Mouse (Mus musculus) forebrain, embryonic 10.5 days (tissue): ENCODE measurements at regions not wholly inside any gene's neighbourhood (a gene's known extent, or its start where the extent isn't known, plus 50 kb on each side); places are given as distances from the start of the nearest gene placed in this dataset.

ENCODE experiments used
- DNase-seq: peaks from one replicate; pipeline ENCODE4 v3.0.0-alpha.2; 2017; ENCODE audit warnings: low spot score; ENCODE audit errors: extremely low spot score
- H3K27ac ChIP-seq: fragments of 300-500 bp; sonication (generic); 2 replicates; pipeline ENCODE4 v1.5.1; 2016; ENCODE audit warnings: mild to moderate bottlenecking
- H3K27me3 ChIP-seq: fragments of 300-500 bp; sonication (generic); 2 replicates; pipeline ENCODE4 v1.6.1; 2016; ENCODE audit warnings: mild to moderate bottlenecking; ENCODE audit not compliant: poor library complexity, severe bottlenecking
- H3K36me3 ChIP-seq: fragments of 300-500 bp; sonication (generic); replicated peaks from 2 replicates; pipeline ENCODE4 v1.6.1; 2016; ENCODE audit warnings: mild to moderate bottlenecking, moderate library complexity
- H3K4me1 ChIP-seq: fragments of 300-500 bp; sonication (generic); 2 replicates; pipeline ENCODE4 v1.6.1; 2016
- H3K4me3 ChIP-seq: fragments of 300-500 bp; sonication (generic); 2 replicates; pipeline ENCODE4 v1.5.1; 2016; ENCODE audit warnings: mild to moderate bottlenecking, moderate library complexity
- H3K9me3 ChIP-seq: fragments of 300-500 bp; sonication (generic); 2 replicates; pipeline ENCODE4 v1.6.1; 2016; ENCODE audit warnings: mild to moderate bottlenecking, moderate library complexity
- WGBS: fragments of 180-500 bp; shearing (Covaris S2); methylation state at CpG from one replicate; pipeline ENCODE4 v1.1.7; 2016; 5-methylcytosine and 5-hydroxymethylcytosine counted together

DNA sequence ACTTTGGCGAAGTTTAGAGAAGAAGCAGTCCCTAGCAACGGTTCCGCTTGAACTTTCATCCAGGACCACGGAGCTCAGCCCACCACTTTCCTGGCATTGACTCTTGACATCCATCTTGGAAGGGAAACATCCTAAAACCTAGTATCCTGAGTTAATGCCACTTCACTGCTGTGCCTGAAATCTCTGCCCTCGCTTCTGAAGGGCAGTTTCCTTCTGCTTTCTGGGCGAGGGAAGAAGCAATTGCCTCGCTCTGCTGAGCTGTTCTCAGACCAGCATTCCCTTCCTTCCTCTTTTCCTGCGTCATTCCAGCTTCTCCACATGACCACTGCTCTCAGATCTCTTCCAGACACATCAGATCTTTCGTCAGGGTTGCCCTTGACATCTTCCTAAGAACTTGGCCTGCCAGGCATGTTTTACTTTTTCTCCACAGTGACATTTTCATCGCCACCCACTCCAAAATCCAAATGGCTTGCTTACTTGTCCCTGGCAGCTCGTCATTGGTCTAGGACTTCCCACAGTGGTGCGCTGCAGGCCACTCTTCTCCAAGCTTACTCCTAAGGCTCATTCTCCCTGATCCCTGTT, 129.5 kb upstream of the Satb1 start:
- 80% methylated on average over 12 of the region's 12 CpGs for WGBS
- H3K36me3 ChIP-seq: no peaks in the 10 kb centered on the region

DNA sequence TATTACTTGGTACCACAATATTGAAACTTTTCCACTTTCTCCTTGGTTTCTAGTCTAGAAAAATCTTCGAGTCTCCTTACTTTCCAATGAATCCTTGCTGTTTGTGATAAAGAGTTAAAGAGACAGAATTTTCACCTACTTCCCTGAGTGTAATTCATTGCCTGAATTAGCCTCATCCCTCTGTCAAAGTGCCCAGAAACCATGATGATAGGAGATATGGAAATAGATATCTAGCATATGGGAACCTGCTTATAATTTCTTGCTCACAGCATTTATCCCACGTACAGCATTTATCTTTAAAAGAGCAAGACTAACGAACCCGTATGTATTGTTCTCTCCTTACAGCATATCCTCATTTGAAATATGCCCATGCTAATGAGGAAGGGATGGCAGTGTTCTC, 128.2 kb upstream of the Satb1 start:
- no peaks in the 10 kb centered on the region for H3K4me1 ChIP-seq
- H3K27ac ChIP-seq: no peak overlapping the region
- no peaks in the 10 kb centered on the region for H3K9me3 ChIP-seq
- WGBS: 88% methylated on average over 4 of the region's 4 CpGs
- no peak overlapping the region for H3K4me3 ChIP-seq
- no peaks in the 10 kb centered on the region for H3K36me3 ChIP-seq
- H3K27me3 ChIP-seq: no peaks in the 10 kb centered on the region
- DNase-seq: no peak

More for the DNA sequence above, 129.5 kb upstream of the Satb1 start:
- no peak overlapping the region for H3K27ac ChIP-seq
- no peaks in the 10 kb centered on the region for H3K4me1 ChIP-seq
- no peaks in the 10 kb centered on the region for H3K27me3 ChIP-seq
- H3K9me3 ChIP-seq: no peaks in the 10 kb centered on the region
- no peak for DNase-seq
- H3K4me3 ChIP-seq: no peak overlapping the region

- Histone ChIP-seq H3K4me1 (no peaks in the 10 kb centered on the region), H3K27me3 (no peaks in the 10 kb centered on the region), H3K4me3 (no peak overlapping the region), H3K27ac (no peak overlapping the region), H3K36me3 (no peaks in the 10 kb centered on the region), H3K9me3 (no peaks in the 10 kb centered on the region)
- 96% methylated on average over 13 of the region's 13 CpGs for WGBS
- DNase-seq: no peak
Measured at GRCm38 (mm10) chr17:51956275-51956674, 123.2 kb upstream of the Satb1 start.

DNA sequence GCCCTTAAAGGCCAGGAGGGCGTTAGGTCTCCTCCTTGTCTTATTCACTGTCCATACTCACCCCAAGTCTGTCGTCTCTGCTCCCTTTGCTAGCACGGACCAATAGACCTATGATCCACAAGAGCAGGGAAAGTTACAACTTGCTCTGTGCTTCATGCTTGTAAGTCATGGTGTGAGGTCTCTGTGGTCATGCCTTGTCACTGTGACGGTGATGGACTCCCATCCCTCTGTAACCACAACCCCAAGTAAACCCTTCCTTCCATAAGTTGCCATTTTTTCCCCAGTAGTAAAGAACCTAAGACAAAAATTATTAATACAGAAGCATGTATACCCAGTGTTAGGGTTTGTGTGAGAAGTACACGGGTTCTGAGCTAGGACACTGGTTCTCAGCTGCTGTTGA, 104.6 kb upstream of the Satb1 start:
- H3K27ac ChIP-seq: no peak overlapping the region

DNA sequence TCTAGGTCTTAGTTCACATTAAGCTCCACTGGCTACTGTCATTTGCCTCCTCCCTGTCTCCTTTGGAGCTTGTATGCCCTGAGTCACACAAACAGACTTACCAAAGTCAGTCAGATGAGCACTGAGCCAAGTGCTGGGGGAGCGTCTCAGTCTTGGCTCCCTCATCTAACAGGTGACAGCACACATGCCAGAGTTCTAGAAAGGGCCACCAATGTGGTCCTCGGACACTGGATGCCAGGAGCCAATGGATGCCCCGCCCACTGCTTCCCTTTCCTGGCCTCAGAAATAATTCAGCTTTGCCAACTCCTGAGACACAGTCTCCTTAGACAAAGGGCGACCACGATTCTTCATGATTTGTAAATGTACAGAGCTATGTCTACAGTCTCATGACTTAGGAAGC, 103.0 kb upstream of the Satb1 start:
- no peaks in the 10 kb centered on the region for H3K36me3 ChIP-seq
- H3K4me1 ChIP-seq: no peaks in the 10 kb centered on the region
- no peak overlapping the region for H3K27ac ChIP-seq
- DNase-seq: no peak
- H3K27me3 ChIP-seq: no peaks in the 10 kb centered on the region
- 86% methylated on average over 5 of the region's 5 CpGs for WGBS
- no peak overlapping the region for H3K4me3 ChIP-seq
- H3K9me3 ChIP-seq: no peaks in the 10 kb centered on the region

More for the DNA sequence above, 104.6 kb upstream of the Satb1 start:
- Histone ChIP-seq H3K4me3 (no peak overlapping the region), H3K36me3 (no peaks in the 10 kb centered on the region), H3K4me1 (no peaks in the 10 kb centered on the region), H3K9me3 (no peaks in the 10 kb centered on the region), H3K27me3 (no peaks in the 10 kb centered on the region)
- no peak for DNase-seq
- WGBS: 88% methylated on average over 5 of the region's 5 CpGs

DNA sequence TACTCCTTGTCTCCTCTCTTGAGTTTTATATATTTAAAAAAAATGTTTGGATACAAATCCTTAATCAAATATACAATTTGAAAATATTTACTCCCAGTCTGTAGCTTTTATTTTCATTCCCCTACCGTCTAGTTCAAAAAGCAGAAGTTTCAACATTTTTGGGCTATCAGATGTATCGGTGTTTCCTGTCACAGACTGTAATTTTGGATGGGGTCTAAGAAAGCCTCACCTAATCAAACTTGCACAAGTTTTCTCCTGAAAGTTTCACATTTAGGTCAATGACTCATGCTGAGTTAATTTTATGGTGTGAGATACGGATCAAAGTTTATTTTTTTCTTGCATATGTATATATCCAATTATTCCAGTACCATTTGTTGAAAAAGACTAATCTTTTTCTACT, 93.3 kb upstream of the Satb1 start:
- WGBS: 91% methylated on average over 3 of the region's 3 CpGs
- Histone ChIP-seq H3K27ac (no peak overlapping the region), H3K9me3 (no peaks in the 10 kb centered on the region), H3K4me3 (no peak overlapping the region), H3K27me3 (no peaks in the 10 kb centered on the region), H3K4me1 (no peaks in the 10 kb centered on the region), H3K36me3 (no peaks in the 10 kb centered on the region)
- DNase-seq: no peak

- no peaks in the 10 kb centered on the region for H3K36me3 ChIP-seq
- no peak for DNase-seq
- H3K27me3 ChIP-seq: no peaks in the 10 kb centered on the region
- H3K4me3 ChIP-seq: no peak overlapping the region
- H3K4me1 ChIP-seq: no peaks in the 10 kb centered on the region
- no peak overlapping the region for H3K27ac ChIP-seq
- WGBS: 75% methylated on average over 4 of the region's 4 CpGs
- H3K9me3 ChIP-seq: no peaks in the 10 kb centered on the region
Measured at GRCm38 (mm10) chr17:51907031-51907430, 73.9 kb upstream of the Satb1 start.

GRCm38 (mm10) chr17:51906418-51906817, 73.3 kb upstream of the Satb1 start:
- Histone ChIP-seq H3K4me3 (no peak overlapping the region), H3K27me3 (no peaks in the 10 kb centered on the region), H3K9me3 (no peaks in the 10 kb centered on the region), H3K27ac (no peak overlapping the region), H3K36me3 (no peaks in the 10 kb centered on the region), H3K4me1 (no peaks in the 10 kb centered on the region)
- WGBS: 83% methylated on average over 4 of the region's 4 CpGs
- DNase-seq: no peak

GRCm38 (mm10) chr17:51903885-51904284, 70.8 kb upstream of the Satb1 start:
- 82% methylated on average over 3 of the region's 3 CpGs for WGBS
- no peaks in the 10 kb centered on the region for H3K9me3 ChIP-seq
- no peak overlapping the region for H3K27ac ChIP-seq

DNA sequence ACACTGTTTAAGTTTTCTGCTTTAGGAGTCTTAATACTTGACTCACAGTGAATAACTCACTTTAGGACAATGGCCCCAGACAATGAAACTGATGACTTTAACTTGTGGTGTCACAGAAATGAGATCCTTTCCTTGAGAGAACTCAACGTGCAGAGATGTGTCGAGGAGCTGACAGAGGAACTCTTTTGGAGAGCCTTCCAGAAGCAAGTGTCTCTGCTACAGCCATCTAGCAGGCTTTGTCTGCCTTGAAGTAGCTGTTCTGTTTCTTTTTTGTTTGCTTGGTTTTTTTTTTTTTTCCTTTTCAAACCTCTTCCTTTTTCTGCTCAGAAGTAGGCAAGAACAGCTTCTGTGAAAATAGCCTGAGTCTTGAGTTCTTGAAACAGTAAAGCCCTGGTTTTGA, 66.3 kb upstream of the Satb1 start:
- WGBS: 82% methylated on average over 2 of the region's 2 CpGs
- Histone ChIP-seq H3K27ac (no peak overlapping the region), H3K36me3 (no peaks in the 10 kb centered on the region), H3K4me3 (no peak overlapping the region), H3K4me1 (no peaks in the 10 kb centered on the region), H3K27me3 (no peaks in the 10 kb centered on the region), H3K9me3 (no peaks in the 10 kb centered on the region)
- DNase-seq: no peak

More at GRCm38 (mm10) chr17:51903885-51904284, 70.8 kb upstream of the Satb1 start:
- no peak for DNase-seq
- Histone ChIP-seq H3K27me3 (no peaks in the 10 kb centered on the region), H3K4me1 (no peaks in the 10 kb centered on the region), H3K36me3 (no peaks in the 10 kb centered on the region), H3K4me3 (no peak overlapping the region)

DNA sequence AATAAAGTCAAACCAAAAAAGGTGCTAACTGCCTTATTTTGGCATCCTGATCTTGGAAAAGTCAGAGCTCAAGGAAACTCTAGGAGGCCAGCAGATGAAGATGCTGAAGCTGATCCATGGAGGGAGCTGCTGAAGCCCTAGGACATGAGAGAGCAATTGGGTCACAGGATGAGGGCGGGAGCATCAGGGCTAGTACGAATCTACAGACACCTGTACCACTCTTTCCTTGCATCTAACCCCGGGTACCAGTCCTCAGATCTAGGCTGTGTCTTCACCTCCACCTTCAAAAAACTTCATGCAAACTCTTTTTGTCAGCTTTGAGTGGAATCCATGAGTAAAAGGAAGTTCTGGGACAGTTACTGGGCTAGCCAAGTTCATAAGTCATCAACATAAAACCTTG, 63.1 kb upstream of the Satb1 start:
- no peak for DNase-seq
- Histone ChIP-seq H3K27me3 (no peaks in the 10 kb centered on the region), H3K4me1 (no peaks in the 10 kb centered on the region), H3K36me3 (no peaks in the 10 kb centered on the region), H3K4me3 (no peak overlapping the region), H3K27ac (no peak overlapping the region), H3K9me3 (no peaks in the 10 kb centered on the region)
- WGBS: 84% methylated on average over 3 of the region's 3 CpGs

- 92% methylated on average over 8 of the region's 8 CpGs for WGBS
- no peak overlapping the region for H3K4me3 ChIP-seq
- no peak overlapping the region for H3K27ac ChIP-seq
- DNase-seq: no peak
- H3K9me3 ChIP-seq: no peaks in the 10 kb centered on the region
- no peaks in the 10 kb centered on the region for H3K4me1 ChIP-seq
- H3K36me3 ChIP-seq: no peaks in the 10 kb centered on the region
- H3K27me3 ChIP-seq: no peaks in the 10 kb centered on the region
Measured at GRCm38 (mm10) chr17:51894278-51894677, 61.2 kb upstream of the Satb1 start.

GRCm38 (mm10) chr17:51892856-51893255, 59.8 kb upstream of the Satb1 start:
- no peak for DNase-seq
- Histone ChIP-seq H3K27me3 (no peaks in the 10 kb centered on the region), H3K36me3 (no peaks in the 10 kb centered on the region), H3K27ac (no peak overlapping the region), H3K4me1 (no peaks in the 10 kb centered on the region), H3K4me3 (no peak overlapping the region), H3K9me3 (no peaks in the 10 kb centered on the region)
- WGBS: 82% methylated on average over 3 of the region's 3 CpGs

DNA sequence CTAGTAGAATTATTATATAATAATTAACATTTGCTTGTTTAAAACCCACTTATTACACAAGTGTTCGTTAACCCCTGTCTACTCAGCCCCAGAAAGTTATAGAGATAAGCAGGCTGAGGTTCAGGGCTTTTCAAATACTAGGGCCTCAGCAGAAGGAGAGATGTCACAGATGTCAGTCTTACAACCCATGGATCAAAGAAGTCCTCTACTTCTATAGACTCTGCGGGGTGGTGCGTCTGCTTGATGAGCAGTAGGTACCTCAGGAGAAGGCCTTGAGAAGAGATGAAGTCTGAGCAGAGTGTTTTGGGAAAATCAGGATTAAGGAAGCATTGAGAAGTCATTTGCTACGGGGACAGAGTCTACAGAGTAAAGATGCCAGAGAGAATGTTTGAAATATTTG, 59.1 kb upstream of the Satb1 start:
- Histone ChIP-seq H3K27me3 (no peaks in the 10 kb centered on the region), H3K4me3 (no peak overlapping the region), H3K9me3 (no peaks in the 10 kb centered on the region), H3K27ac (no peak overlapping the region), H3K4me1 (no peaks in the 10 kb centered on the region), H3K36me3 (no peaks in the 10 kb centered on the region)
- DNase-seq: no peak
- WGBS: 82% methylated on average over 4 of the region's 4 CpGs
